Mouse (Mus musculus) CD4-positive naive resting alpha-beta T cell, adult 76 days (primary cell): ENCODE data around the gene Gstp2. TPM values are rescaled to one million over a fixed set of nuclear protein-coding genes. Genes with fewer than 3 reads are reported as not detected.

Source experiments
- total RNA-seq: library from RNA; stranded (reverse); gene quantifications from one replicate; pipeline ENCODE4 v1.2.4, GENCODE M21; 2023

The Gstp2 gene
- total RNA-seq, result 20.7 TPM

DNA sequence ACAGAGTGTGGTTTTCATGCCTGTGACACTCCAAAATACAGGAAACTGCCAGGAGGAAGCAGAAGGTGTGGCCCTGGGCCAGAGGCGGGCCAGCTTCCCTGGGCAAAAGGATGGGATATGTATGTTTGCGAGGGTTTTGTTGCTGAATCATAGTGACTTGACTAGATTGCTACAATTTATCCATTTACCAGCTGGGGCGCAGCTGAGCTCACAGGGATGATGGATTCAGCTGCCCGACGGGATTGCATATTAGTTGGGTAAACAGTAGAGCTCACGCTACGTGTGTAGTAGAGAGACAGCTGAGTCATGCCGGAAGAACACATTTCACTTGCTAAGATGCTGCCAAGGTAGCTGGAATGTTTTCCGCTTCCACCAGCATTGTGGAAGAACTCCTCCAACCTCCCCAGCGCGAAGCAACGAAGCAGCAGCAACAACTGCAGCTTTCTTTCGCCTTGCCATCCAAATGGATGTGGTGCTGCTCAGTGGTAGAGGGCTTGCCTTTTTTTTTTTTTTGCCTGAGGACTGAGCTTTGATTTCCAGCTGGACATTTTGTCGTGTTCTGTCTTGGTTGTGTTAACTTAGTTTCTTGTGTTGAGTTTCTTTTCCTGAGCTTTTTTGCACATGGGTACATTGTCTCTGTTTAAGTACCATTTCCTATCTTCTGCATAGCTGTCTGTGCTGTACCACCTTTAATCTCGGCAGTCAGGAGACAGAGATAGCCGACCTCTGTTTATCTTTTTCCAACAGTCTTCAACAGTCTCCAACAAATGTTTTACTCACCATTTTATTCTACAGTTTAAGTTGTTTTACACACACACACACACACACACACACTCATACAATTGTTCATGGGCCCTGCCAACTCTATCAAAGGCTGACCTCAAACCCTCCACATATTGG is at the start of gene Gstp2:
Gene Gstp2, minus strand, starts transcription at position 58 of the 900 bp plus-strand sequence.

DNA sequence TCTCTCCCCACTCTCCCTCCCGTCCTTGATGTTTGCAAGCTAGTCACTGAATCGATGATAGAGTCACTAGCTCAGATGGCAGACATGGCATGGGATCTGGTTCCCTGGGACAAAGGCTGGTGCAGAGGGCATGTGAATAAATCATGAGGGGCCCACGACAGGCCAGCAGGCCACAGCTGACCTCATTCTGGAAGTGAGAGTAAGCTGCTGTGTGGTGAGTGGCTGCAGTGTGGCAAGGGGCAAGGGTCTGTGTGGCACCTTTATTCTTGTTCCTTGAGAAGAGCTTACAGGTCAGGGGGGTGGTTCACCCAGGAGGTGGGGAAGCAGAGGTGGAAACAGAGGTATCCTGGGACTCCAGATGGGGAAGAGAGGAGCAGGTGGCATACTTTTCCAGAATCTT is 35.6 kb upstream of the Gstp2 start, which contains the start of gene Cabp2:
Gene Cabp2, plus strand, starts transcription at position 185 of the 400 bp plus-strand sequence.

DNA sequence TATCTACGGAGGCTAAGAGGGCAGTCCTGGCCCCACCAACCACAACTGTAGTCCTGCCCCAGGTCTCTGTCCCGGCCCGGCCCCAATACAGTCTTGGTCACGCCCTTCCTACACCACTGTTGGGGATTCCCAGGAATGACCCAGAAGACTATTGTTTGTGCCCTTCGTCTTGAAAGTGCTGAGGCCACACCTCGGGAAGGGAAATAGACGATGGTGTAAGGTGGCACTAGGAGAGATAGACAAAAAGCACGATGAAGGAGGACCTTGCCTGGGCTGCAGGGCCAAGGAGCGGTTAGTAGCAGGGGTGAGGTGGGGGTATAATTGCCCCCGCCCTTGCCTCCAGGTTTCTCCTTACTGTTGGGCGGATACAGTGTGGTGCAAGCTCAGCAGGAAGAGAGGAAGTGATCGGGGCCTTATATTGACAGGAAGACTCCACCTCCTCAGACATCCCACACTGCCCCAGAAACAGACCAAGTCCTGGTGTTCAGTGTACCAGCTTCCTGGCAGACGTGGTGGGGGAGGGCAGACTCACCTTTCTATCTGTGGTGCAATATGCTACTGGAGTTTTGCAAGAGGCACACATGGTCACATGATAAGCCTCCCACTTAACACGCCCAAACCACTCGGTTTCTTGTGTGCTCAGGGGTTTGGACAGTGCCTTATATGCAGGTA is 13.4 kb upstream of the Gstp2 start, which contains the start of gene Gstp3:
Gene Gstp3, minus strand, starts transcription at position 501 of the 672 bp plus-strand sequence.

DNA sequence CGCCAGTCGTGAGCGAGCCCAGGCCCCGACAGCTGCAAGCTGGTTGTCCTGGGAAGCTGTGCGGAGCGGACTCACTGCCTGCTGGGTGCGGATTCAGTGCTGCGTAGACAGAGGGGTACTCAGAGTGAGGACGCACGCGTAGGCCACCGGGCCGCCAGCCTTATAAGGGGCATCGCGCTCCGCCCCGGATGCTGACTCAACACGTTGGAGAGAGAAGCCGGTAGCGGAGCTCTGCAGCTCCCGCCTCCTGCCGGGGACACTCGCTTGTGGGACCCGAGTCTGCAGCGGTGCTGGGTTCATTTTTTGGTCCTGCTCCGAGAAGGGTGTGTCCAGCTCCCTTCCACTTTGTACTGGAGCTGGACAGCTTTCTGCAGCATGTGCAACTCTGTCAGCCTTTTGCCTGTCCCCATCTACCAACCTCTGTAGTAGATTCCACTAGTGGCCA is 8.0 kb downstream of the Gstp2 start, which contains the start of gene Gstp1:
Gene Gstp1, minus strand, starts transcription at position 198 of the 445 bp plus-strand sequence.

DNA sequence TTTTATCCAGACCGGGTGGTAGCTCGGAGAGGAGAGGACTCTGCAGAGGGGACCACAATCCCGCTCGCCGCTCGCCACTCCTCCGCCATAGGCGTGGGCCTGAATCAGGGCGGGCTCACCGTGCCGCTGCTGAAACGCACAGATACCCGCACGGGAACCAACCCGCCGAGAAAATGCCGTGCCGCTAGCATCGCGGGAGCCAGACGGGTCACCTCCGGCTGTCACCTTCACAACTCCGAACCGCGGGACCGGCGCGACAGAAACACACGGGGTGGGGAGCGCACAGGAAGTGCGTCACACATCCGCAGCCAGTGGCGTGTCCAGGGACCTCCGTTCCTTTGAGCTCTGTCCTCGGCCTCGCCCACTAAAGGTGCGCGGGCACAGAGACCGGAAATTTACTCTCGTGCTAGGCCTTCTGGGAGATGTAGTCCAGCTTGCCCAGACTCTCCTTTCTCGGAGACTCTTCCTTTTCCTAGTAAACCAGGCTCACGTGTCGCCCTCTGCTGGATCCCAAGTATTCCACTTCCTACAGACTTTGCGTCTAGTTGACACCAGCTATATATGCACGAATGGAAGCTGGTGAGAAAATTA is 33.3 kb downstream of the Gstp2 start, which contains the start of gene Ndufv1:
Gene Ndufv1, minus strand, starts transcription at position 375 of the 591 bp plus-strand sequence.

DNA sequence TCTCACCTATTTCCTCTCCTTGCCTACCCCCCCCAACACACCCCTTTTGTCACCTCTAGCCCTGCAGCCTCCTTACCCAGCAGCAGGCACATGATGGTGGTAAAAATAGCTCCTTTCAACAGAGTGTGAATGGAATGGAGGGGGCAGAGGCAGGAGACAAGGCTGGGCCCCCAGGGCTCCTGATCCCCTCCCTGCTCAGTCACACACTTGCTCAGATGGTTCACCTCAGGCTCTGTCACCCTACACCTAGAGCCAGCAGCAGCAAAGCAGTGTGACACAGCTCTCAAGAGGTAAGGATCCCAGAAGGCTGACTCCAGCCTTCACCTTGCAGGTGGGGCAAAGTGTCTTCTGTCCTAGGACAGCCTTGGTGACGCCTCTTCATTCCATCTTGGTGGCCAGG is 42.7 kb downstream of the Gstp2 start, which contains the start of gene Doc2g:
Gene Doc2g, plus strand, starts transcription at position 202 of the 400 bp plus-strand sequence.

DNA sequence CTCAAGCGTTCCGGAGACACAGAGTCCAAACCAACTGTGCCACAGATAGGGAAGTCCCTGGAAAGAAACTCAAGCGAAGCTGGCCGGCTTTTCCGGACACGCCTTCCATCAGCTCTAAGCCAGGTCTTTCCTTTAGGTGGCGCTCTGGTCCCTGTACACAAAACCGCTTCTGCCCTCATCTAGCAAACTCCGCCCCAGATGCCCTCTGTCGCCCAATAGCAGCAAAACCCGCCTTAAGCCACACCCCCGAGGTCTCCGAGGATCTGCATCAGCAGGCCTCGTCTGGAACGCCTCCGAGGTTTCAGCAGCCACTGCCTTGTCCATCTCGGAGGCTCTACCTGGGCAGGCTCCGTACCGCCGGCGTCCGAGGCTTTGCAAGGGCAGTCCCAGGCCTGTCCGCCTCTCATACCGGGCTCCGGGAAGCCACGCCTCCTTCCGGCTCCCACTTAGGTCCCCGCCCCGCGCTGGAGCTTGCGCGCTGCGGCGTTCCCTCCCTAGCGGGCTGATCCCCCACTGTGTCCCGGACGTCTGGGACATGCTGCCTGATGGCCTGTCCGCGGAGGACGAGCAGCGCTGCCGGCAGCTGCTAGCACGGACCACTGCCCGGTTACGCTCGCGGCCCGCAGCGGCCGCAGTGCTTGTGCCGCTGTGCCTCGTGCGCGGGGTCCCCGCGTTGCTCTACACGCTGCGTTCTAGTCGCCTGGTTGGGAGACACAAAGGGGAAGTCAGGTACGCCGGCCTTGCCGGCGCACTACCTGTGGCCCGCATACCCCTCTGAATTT is 45.5 kb downstream of the Gstp2 start, which contains the start of the genes Nudt8 and Gm49405:
Gene Nudt8, plus strand, starts transcription at position 462 of the 782 bp plus-strand sequence.
Gene Gm49405, plus strand, starts transcription at position 508 of the 782 bp plus-strand sequence.

DNA sequence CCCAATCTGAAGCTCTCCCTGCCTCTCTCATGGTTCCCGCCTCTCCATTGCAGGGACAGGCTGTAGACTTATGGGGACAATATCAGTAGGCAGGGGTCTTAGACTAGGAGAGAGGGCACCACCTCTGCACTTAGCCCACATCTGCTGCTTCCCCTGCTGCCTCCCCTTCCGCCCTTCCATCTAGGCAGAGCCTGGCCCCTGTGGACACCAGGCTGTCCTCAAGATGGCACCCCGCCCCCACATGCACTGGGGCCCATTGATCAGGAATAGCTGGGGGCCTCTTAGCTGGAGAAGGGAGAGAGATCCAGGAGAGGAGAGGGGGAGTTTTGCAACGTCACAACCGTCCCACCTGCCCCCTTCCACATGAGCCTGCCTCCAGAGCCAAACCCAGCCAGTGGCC is 53.4 kb downstream of the Gstp2 start, which contains the start of gene Tbx10:
Gene Tbx10, plus strand, starts transcription at position 337 of the 400 bp plus-strand sequence.

Other genes starting within 250 kb of the Gstp2 start
- 77.8 TPM for gene Chka, start 194.2 kb downstream of the Gstp2 start, total RNA-seq
- gene Tcirg1, start 138.9 kb downstream of the Gstp2 start, total RNA-seq, result 61.0 TPM
- gene Ndufs8, start 133.2 kb downstream of the Gstp2 start, total RNA-seq, result 47.0 TPM
- gene Aldh3b1, start 116.2 kb downstream of the Gstp2 start, total RNA-seq, result 1.7 TPM
- gene Unc93b1, start 110.8 kb downstream of the Gstp2 start, total RNA-seq, result 46.4 TPM
- not detected for gene Aldh3b3, start 87.4 kb downstream of the Gstp2 start, total RNA-seq
- not detected for gene Aldh3b2, start 73.7 kb downstream of the Gstp2 start, total RNA-seq
- not detected for gene Acy3, start 59.5 kb downstream of the Gstp2 start, total RNA-seq
- not detected for gene Tbx10, start 53.3 kb downstream of the Gstp2 start, total RNA-seq
- gene Nudt8, start 45.4 kb downstream of the Gstp2 start, total RNA-seq, result 7.4 TPM
- gene Gm49405, start 45.4 kb downstream of the Gstp2 start, total RNA-seq, result 2.3 TPM
- 2.9 TPM for gene Doc2g, start 42.7 kb downstream of the Gstp2 start, total RNA-seq
- 84.9 TPM for gene Ndufv1, start 33.2 kb downstream of the Gstp2 start, total RNA-seq
- gene Gstp1, start 8.0 kb downstream of the Gstp2 start, total RNA-seq, result 182 TPM
- 39.0 TPM for gene Gstp3, start 13.5 kb upstream of the Gstp2 start, total RNA-seq
- gene Cabp2, start 35.6 kb upstream of the Gstp2 start, total RNA-seq, result not detected
- 152 TPM for gene Cdk2ap2, start 51.2 kb upstream of the Gstp2 start, total RNA-seq
- gene Pitpnm1, start 54.0 kb upstream of the Gstp2 start, total RNA-seq, result 266 TPM
- 149 TPM for gene Aip, start 79.8 kb upstream of the Gstp2 start, total RNA-seq
- 0.26 TPM for gene Gpr152, start 93.8 kb upstream of the Gstp2 start, total RNA-seq
- gene Cabp4, start 98.0 kb upstream of the Gstp2 start, total RNA-seq, result 0.18 TPM
- 121 TPM for gene Coro1b, start 102.6 kb upstream of the Gstp2 start, total RNA-seq
- gene Ptprcap, start 107.6 kb upstream of the Gstp2 start, total RNA-seq, result 209 TPM
- gene Rps6kb2, start 117.3 kb upstream of the Gstp2 start, total RNA-seq, result 41.0 TPM
- gene Carns1, start 129.5 kb upstream of the Gstp2 start, total RNA-seq, result 75.2 TPM
- 228 TPM for gene Tbc1d10c, start 145.3 kb upstream of the Gstp2 start, total RNA-seq
- 315 TPM for gene Ppp1ca, start 146.0 kb upstream of the Gstp2 start, total RNA-seq
- 28.3 TPM for gene Rad9a, start 155.6 kb upstream of the Gstp2 start, total RNA-seq
- gene Clcf1, start 168.2 kb upstream of the Gstp2 start, total RNA-seq, result 107 TPM
- gene AC109138.7, start 168.3 kb upstream of the Gstp2 start, total RNA-seq, result not detected
- 56.2 TPM for gene Pold4, start 185.9 kb upstream of the Gstp2 start, total RNA-seq
- 12.9 TPM for gene Ssh3, start 223.2 kb upstream of the Gstp2 start, total RNA-seq
- gene Ankrd13d, start 237.1 kb upstream of the Gstp2 start, total RNA-seq, result 14.4 TPM